Mouse (Mus musculus): ENCODE data around the gene Plppr1. TPM values are rescaled to one million over a fixed set of nuclear protein-coding genes. Genes with fewer than 3 reads are reported as not detected.

Gene Plppr1
- polyA plus RNA-seq, 1 experiment from 2014 or later: 0.32 TPM

DNA sequence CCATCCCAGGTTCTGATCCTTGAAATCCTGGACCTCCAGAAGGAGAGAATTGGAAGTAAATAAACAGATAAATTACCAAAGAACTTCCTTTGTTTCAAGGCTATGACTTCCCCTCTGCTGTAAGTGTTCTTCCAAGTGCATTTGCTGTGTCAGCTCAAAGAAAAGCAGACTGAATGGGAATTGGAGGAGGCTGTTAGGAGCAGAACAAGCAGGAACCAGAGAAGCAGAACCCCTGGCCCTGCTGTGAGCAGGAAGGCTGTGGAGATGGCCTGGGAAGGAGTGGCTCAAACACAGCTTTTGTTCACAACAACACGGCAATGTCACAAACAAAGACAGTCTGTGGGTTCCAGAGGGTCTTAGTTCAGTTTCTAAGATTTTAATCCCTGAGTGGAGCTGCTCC is 20.3 kb downstream of the Plppr1 start:
- H3K27me3 ChIP-seq (replicated peaks): no peaks in the 10 kb centered on the region
- no peak overlapping the region for H3K4me3 ChIP-seq
- no peak for ATAC-seq
- no peaks in the 10 kb centered on the region for H3K9me3 ChIP-seq (replicated peaks)
- H3K4me2 ChIP-seq: no peak overlapping the region
- no peak overlapping the region for H3K27ac ChIP-seq
- WGBS (ENCODE audit: insufficient replicate concordance): 48% methylated on average over 1 of the region's 1 CpGs
- no peaks in the 10 kb centered on the region for H3K36me3 ChIP-seq
- H3K9ac ChIP-seq: no peak overlapping the region
- no peaks in the 10 kb centered on the region for H3K4me1 ChIP-seq

DNA sequence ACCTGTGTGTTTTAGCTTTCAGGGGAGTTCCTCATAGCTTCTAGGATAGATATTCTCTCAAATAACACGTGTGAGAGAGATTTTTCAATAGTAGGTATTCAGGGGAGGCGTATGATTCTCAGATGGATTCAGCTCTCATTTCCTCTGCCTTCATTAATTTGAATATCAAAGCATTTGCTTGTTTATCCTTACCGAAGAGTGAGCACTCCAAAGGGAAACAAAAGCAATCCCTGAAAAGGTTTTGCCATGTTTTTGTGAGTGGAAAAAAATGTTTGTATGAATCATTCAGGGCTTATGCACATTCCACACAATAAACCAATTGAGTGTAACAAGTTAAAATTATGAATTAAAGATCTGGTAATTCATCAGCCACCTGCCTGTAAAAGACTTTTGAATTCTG is 29.1 kb downstream of the Plppr1 start:
- ATAC-seq: no peak
- no peak overlapping the region for H3K4me3 ChIP-seq

DNA sequence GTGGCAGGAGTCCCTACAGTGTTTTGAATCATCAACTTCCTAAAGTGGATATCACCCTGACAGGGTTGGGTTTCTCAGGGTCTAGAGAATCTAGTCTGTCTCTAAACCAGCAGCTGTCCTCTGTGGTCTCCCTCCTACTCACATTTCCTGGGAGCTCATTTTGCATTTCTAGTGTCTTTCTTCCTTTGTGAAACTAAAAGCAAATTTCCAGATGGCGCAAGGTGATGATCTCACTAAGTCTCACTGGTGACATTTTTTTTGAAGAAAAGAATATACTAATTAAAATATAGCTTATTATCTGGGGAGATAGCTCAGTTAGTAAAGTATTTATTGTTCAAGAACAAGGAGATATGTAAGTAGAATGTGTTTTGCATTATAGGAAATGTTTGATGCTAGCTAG is 31.4 kb downstream of the Plppr1 start:
- ATAC-seq: no peak
- no peak overlapping the region for H3K4me2 ChIP-seq
- H3K27me3 ChIP-seq (replicated peaks): no peaks in the 10 kb centered on the region
- no peaks in the 10 kb centered on the region for H3K36me3 ChIP-seq
- 76% methylated on average over 1 of the region's 1 CpGs for WGBS (ENCODE audit: insufficient replicate concordance)
- H3K9ac ChIP-seq: no peak overlapping the region
- no peak overlapping the region for H3K27ac ChIP-seq
- H3K9me3 ChIP-seq (replicated peaks): no peaks in the 10 kb centered on the region
- no peak overlapping the region for H3K4me3 ChIP-seq
- H3K4me1 ChIP-seq: no peaks in the 10 kb centered on the region

More for the DNA sequence above, 29.1 kb downstream of the Plppr1 start:
- H3K27me3 ChIP-seq (replicated peaks): no peaks in the 10 kb centered on the region
- 55% methylated on average over 3 of the region's 3 CpGs for WGBS (ENCODE audit: insufficient replicate concordance)
- no peaks in the 10 kb centered on the region for H3K4me1 ChIP-seq
- H3K9ac ChIP-seq: no peak overlapping the region
- no peaks in the 10 kb centered on the region for H3K9me3 ChIP-seq (replicated peaks)
- no peak overlapping the region for H3K27ac ChIP-seq
- H3K4me2 ChIP-seq: no peak overlapping the region
- no peaks in the 10 kb centered on the region for H3K36me3 ChIP-seq

DNA sequence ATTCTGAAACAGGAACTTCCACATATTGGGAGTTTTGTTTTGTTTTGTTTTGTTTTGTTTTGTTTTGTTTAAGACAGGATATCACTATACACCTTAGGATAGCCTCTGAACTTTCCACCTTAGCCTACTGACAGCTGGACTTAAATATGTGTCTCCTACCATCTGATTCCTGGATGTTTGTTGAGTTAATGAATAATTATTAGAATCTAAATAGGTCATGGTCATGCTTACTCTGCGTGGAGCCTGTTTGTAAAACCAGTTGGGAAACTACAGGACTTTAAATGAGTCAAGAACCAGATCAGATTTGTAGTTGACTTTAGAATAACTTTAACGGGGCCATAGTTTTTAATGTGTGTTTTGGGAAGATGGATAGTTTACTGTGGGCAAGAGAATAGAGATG is 40.4 kb downstream of the Plppr1 start:
- Histone ChIP-seq H3K4me3 (no peak overlapping the region), H3K9ac (no peak overlapping the region), H3K9me3 (replicated peaks) (no peaks in the 10 kb centered on the region), H3K4me1 (no peaks in the 10 kb centered on the region), H3K27me3 (replicated peaks) (no peaks in the 10 kb centered on the region), H3K4me2 (no peak overlapping the region), H3K27ac (no peak overlapping the region), H3K36me3 (no peaks in the 10 kb centered on the region)
- ATAC-seq: no peak
- 51% methylated on average over 2 of the region's 2 CpGs for WGBS (ENCODE audit: insufficient replicate concordance)

DNA sequence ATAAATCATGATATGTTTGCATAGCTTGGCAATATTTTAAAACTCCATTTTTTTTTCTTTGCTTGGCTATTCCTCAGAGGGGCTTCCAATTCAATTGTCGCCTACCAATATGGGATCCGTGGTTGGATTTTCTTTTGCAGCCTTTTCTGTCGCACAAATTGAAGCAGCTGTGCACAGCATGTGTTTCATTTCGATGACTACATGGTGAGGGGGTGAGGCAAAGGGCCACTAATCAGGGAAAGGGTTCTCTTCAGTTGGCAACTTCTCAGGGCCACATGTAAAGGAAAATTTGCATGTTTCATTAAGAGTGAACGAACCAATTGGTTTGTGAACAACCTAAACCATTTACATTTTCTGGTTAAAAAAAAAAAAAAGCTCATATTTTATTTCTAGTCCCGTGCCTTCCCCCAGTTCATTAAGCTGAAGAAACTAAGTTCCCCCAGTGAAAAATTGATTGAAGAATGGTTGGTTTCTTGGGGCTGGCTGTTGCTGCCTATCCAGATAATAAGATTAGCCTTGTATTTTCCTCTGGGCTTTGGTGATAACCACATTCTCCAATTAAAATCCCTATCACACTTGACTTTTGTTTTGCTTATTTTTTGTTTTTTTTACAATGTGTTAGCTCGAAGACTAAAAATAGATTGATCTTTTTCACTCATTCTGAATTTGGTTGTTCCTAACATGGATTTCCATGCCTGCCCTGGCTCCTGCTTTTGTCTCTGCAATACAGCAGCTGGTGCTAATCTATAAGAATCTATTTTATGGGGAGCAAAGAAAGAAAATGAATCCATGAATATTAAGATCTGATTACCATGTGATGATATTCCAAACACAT is 43.1 kb downstream of the Plppr1 start:
- WGBS (ENCODE audit: insufficient replicate concordance): 47% methylated on average over 7 of the region's 7 CpGs
- no peak for ATAC-seq
- Histone ChIP-seq H3K9me3 (replicated peaks) (no peaks in the 10 kb centered on the region), H3K4me2 (no peak overlapping the region), H3K27me3 (replicated peaks) (no peaks in the 10 kb centered on the region), H3K4me1 (no peaks in the 10 kb centered on the region), H3K4me3 (no peak overlapping the region), H3K36me3 (no peaks in the 10 kb centered on the region), H3K27ac (no peak overlapping the region), H3K9ac (no peak overlapping the region)

DNA sequence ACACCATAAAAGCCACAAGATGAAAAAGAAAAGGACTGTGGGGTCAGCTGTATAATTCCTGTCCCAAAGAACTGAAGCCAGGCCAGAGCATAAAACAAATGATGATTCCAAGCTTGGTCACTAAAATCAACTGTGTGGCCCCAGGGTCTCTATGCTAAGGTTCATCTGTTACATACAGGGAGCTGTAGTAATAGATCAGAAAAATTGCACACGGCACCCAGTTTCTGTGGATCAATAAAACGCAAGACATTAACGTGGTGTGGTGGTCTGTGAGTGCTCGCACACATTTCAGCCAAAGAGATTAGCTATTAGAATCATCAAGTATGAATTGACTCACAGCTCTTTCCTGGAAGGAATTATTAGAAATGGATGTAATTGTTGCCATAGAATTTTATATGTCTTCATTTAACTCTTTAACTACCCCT is 43.7 kb downstream of the Plppr1 start:
- H3K9me3 ChIP-seq (replicated peaks): no peaks in the 10 kb centered on the region
- no peak overlapping the region for H3K27ac ChIP-seq
- H3K4me3 ChIP-seq: no peak overlapping the region
- H3K4me2 ChIP-seq: no peak overlapping the region
- ATAC-seq: no peak
- WGBS (ENCODE audit: insufficient replicate concordance): 80% methylated on average over 4 of the region's 4 CpGs
- no peaks in the 10 kb centered on the region for H3K36me3 ChIP-seq
- no peak overlapping the region for H3K9ac ChIP-seq
- H3K4me1 ChIP-seq: no peaks in the 10 kb centered on the region
- no peaks in the 10 kb centered on the region for H3K27me3 ChIP-seq (replicated peaks)

DNA sequence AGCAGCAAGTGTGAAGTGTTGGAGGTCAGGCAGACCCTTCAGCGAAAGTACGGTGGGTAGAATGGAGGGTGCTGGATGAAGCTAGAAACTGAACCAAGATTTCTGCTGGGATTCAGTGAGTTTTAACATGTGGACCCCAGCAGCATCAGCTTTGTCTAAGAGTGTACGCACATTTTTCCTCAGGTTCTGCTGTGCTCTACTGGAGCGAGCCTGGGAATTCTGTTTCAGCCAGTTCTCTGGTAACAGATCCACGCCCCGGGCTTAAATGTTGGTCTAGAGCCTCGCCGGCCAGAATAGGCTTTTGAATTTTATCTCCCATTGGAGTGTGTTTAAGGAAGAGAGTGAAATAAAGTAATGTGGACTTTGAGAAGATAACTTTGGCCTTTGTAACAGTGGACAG is 45.8 kb downstream of the Plppr1 start:
- Histone ChIP-seq H3K9ac (no peak overlapping the region), H3K4me2 (no peak overlapping the region), H3K36me3 (no peaks in the 10 kb centered on the region), H3K9me3 (replicated peaks) (no peaks in the 10 kb centered on the region), H3K4me3 (no peak overlapping the region), H3K27ac (no peak overlapping the region), H3K4me1 (no peaks in the 10 kb centered on the region), H3K27me3 (replicated peaks) (no peaks in the 10 kb centered on the region)
- no peak for ATAC-seq
- 81% methylated on average over 8 of the region's 8 CpGs for WGBS (ENCODE audit: insufficient replicate concordance)

DNA sequence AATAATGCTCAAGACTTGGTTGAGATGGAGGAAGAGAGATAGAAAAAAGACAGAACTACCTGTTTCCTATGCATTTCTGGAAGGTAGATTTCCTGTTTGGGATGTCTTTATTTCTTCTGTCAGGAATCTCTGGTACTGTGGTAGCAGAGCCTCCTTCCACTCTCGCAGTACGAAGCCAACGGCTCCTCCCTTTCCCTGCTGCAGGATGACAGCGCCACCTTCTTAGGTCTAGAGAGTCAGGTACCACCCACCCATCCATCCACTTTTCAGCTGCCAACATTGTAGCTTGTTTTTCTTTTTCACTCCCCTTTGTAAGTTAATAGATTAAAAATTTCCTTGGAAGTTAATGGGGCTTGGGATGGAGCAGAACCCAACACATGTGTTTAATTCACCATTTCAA is 48.8 kb downstream of the Plppr1 start:
- no peaks in the 10 kb centered on the region for H3K27me3 ChIP-seq (replicated peaks)
- WGBS (ENCODE audit: insufficient replicate concordance): 75% methylated on average over 4 of the region's 4 CpGs
- no peak for ATAC-seq
- no peaks in the 10 kb centered on the region for H3K4me1 ChIP-seq
- H3K36me3 ChIP-seq: no peaks in the 10 kb centered on the region
- H3K4me2 ChIP-seq: no peak overlapping the region
- no peak overlapping the region for H3K27ac ChIP-seq
- no peak overlapping the region for H3K9ac ChIP-seq
- no peaks in the 10 kb centered on the region for H3K9me3 ChIP-seq (replicated peaks)
- no peak overlapping the region for H3K4me3 ChIP-seq

DNA sequence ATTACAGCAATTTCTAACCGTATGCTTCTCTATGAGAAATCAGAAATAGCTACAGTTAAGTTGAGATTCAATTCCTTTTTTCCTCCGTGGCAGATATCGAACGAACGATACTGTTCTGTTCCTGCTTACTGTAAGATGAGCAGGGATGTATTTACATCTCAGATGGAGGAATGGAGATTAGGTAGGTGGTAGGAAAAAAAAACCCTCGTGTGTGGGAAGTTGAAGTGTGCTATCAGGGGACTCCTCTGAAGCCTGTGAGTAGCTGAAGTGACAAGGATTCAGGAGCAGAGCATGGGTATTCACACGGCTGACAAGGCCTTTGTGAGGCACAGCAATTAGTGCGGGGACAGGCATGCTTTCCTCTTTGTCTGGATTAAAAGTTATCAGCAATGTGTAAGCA is 49.3 kb downstream of the Plppr1 start:
- no peaks in the 10 kb centered on the region for H3K9me3 ChIP-seq (replicated peaks)
- WGBS (ENCODE audit: insufficient replicate concordance): 62% methylated on average over 8 of the region's 8 CpGs
- ATAC-seq: no peak
- H3K27ac ChIP-seq: no peak overlapping the region
- no peak overlapping the region for H3K4me2 ChIP-seq
- no peak overlapping the region for H3K9ac ChIP-seq
- H3K4me1 ChIP-seq: no peaks in the 10 kb centered on the region
- H3K27me3 ChIP-seq (replicated peaks): no peaks in the 10 kb centered on the region
- H3K36me3 ChIP-seq: no peaks in the 10 kb centered on the region
- H3K4me3 ChIP-seq: no peak overlapping the region

DNA sequence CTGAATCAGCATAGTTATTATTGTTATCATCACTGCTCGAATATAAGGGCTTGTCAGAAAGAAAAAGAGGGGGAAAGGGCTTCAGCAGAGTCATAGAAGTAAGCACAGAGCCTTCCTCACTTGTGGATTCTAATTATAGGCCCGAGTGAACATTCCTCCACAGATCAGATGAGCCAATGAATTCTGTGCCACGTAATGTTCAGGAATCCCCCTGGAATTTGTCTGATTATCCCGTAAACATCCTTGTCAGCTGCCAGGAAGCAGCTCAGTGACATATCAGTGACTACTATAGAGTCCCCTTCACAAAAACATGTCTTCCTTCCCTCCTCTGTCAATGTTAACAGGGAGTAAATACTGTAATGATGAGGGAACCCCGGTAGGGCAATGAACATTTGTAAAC is 50.9 kb downstream of the Plppr1 start:
- WGBS (ENCODE audit: insufficient replicate concordance): 35% methylated on average over 5 of the region's 5 CpGs
- no peak for ATAC-seq
- H3K27ac ChIP-seq: no peak overlapping the region
- no peak overlapping the region for H3K9ac ChIP-seq
- no peaks in the 10 kb centered on the region for H3K36me3 ChIP-seq
- H3K4me1 ChIP-seq: no peaks in the 10 kb centered on the region
- no peak overlapping the region for H3K4me3 ChIP-seq
- no peaks in the 10 kb centered on the region for H3K9me3 ChIP-seq (replicated peaks)
- no peaks in the 10 kb centered on the region for H3K27me3 ChIP-seq (replicated peaks)
- no peak overlapping the region for H3K4me2 ChIP-seq

DNA sequence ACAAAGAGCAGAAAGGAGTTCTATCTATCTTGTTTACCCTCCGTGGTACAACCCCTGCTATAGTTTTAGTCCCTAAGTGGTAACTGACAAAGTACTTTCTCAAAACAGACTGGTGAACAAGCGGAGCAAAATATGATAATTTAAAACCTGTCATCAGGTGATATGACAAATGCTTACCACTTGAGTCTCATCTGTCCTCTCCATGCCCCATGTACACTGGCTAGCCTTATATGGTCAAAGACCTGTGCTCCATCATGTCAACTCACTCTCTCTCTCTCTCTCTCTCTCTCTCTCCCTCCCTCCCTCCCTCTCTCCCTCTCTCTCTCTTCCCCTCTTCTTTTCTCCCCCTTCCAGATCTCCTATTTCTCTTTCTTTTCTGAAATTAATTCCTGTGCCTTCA is 59.8 kb downstream of the Plppr1 start:
- H3K9me3 ChIP-seq (replicated peaks): no peaks in the 10 kb centered on the region
- H3K4me2 ChIP-seq: no peak overlapping the region
- no peaks in the 10 kb centered on the region for H3K4me1 ChIP-seq
- H3K27ac ChIP-seq: no peak overlapping the region
- no peaks in the 10 kb centered on the region for H3K36me3 ChIP-seq
- no peak overlapping the region for H3K9ac ChIP-seq
- H3K27me3 ChIP-seq (replicated peaks): no peaks in the 10 kb centered on the region
- 55% methylated on average over 2 of the region's 2 CpGs for WGBS (ENCODE audit: insufficient replicate concordance)
- H3K4me3 ChIP-seq: no peak overlapping the region
- no peak for ATAC-seq

DNA sequence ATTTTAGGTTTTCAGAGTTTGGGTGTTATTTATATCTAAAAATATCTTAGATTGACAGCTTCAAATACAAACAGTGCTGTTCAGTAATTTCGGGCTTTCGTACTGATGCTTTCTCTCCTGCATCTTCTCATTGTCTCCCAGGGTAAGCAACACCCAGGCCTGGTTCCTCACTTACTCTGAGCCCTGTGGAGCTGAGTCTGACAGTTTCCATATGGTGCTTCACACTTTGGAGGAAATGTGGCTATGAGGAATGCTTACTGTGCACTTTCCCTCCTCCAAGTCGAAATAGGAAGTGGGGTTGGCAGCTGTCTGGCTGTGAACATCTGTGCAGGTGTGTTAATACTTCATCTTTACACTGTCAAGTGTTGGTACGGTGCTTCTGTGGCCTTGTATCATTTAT is 85.7 kb downstream of the Plppr1 start:
- Histone ChIP-seq H3K4me3 (no peak overlapping the region), H3K4me1 (no peaks in the 10 kb centered on the region), H3K27me3 (replicated peaks) (no peaks in the 10 kb centered on the region), H3K36me3 (no peaks in the 10 kb centered on the region), H3K9ac (no peak overlapping the region), H3K9me3 (replicated peaks) (no peaks in the 10 kb centered on the region), H3K27ac (no peak overlapping the region), H3K4me2 (no peak overlapping the region)
- no peak for ATAC-seq
- WGBS (ENCODE audit: insufficient replicate concordance): 63% methylated on average over 4 of the region's 4 CpGs

DNA sequence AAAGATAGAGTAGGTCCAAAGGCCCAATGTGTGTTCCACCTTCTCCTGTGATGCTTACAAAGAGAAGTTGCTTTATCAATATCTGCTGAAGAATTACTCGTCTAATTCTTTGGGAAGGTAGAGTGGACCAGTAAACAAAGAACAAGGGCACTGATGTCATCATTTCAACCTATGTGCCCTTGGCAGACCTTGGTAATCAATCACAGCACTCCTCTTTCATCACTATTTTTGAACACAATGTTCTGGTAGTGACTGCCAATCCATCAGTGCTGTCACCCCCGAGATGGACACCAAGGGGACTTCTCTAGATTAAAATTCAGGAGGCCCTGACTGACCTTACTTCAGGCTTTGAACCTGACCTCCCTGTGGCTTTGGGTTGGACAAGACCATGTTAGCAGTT is 89.7 kb downstream of the Plppr1 start:
- 37% methylated on average over 2 of the region's 2 CpGs for WGBS (ENCODE audit: insufficient replicate concordance)
- ATAC-seq: no peak
- H3K4me3 ChIP-seq: no peak overlapping the region
- H3K27ac ChIP-seq: no peak overlapping the region
- no peak overlapping the region for H3K9ac ChIP-seq
- no peaks in the 10 kb centered on the region for H3K4me1 ChIP-seq
- no peaks in the 10 kb centered on the region for H3K27me3 ChIP-seq (replicated peaks)
- no peaks in the 10 kb centered on the region for H3K36me3 ChIP-seq
- H3K4me2 ChIP-seq: no peak overlapping the region
- H3K9me3 ChIP-seq (replicated peaks): no peaks in the 10 kb centered on the region

Data from liver, embryonic 12.5 days (tissue).